Mouse (Mus musculus) heart, embryonic 13.5 days (tissue): ENCODE measurements around the gene Otud3. TPM values are rescaled to one million over a fixed set of nuclear protein-coding genes. Genes with fewer than 3 reads are reported as not detected.

Source experiments
- ATAC-seq: fragments of 200-750 bp; cut with Nextera tagmentation; 2 replicates; pipeline ENCODE4 v1.8.0; 2017; ENCODE audit warnings: moderate TSS enrichment; ENCODE audit not compliant: insufficient number of reproducible peaks, low FRiP score, low TSS enrichment; ENCODE audit errors: extremely low read depth
- H3K27ac ChIP-seq: fragments of 300-500 bp; sonication (generic); replicated peaks from 2 replicates; pipeline ENCODE4 v1.5.1; 2015; ENCODE audit warnings: moderate library complexity, mild to moderate bottlenecking, inconsistent platforms
- H3K27me3 ChIP-seq: fragments of 300-500 bp; sonication (generic); replicated peaks from 2 replicates; pipeline ENCODE4 v1.6.1; 2015; ENCODE audit warnings: mild to moderate bottlenecking, inconsistent platforms
- H3K36me3 ChIP-seq: fragments of 300-500 bp; sonication (generic); 2 replicates; pipeline ENCODE4 v1.6.1; 2015; ENCODE audit warnings: mild to moderate bottlenecking, inconsistent platforms
- H3K4me1 ChIP-seq: fragments of 300-500 bp; sonication (generic); 2 replicates; pipeline ENCODE4 v1.6.1; 2015; ENCODE audit warnings: inconsistent platforms
- H3K4me2 ChIP-seq: fragments of 300-500 bp; sonication (generic); 2 replicates; pipeline ENCODE4 v1.6.1; 2015; ENCODE audit warnings: inconsistent platforms, mild to moderate bottlenecking, moderate library complexity
- H3K4me3 ChIP-seq: fragments of 300-500 bp; sonication (generic); 2 replicates; pipeline ENCODE4 v1.5.1; 2015; ENCODE audit warnings: moderate library complexity, mild to moderate bottlenecking, inconsistent platforms
- H3K9ac ChIP-seq: fragments of 300-500 bp; sonication (generic); 2 replicates; pipeline ENCODE4 v1.6.1; 2015; ENCODE audit warnings: inconsistent platforms, mild to moderate bottlenecking, moderate library complexity
- H3K9me3 ChIP-seq: fragments of 300-500 bp; sonication (generic); 2 replicates; pipeline ENCODE4 v1.6.1; 2016; ENCODE audit warnings: inconsistent platforms
- WGBS: fragments of 180-500 bp; shearing (Covaris S2); methylation state at CpG from one replicate; pipeline ENCODE4 v1.1.7; 2015; ENCODE audit warnings: mixed read lengths; 5-methylcytosine and 5-hydroxymethylcytosine counted together
- polyA plus RNA-seq: library from polyadenylated mRNA; unstranded; fragments of >200 nt; fragmentation: Nextera tagmentation; extraction: Ambion mirVana; gene quantifications from 2 replicates; pipeline ENCODE4 v1.2.1, GENCODE M21; 2015

The Otud3 gene
- polyA plus RNA-seq, 1 experiment from 2014 or later: 3.8 TPM

DNA sequence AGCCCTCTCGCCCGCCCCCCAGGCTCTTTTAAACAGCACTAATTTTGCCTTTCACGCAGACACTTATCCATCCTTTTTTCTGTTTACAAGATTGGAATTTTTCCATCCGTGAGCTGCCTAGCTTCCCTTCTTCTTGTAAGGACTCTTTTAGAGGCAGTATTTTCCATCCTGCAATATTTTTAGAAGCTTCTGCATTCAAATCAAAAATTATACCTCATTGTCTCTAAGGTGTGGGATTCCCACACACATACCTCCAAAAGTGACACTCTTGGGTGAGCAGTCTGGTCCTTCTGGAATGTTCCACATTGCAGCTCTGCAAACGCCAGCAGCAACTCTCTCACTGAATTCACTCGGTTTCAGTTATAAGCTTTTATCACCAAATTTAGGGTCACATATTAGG lies 60.8 kb downstream of the Otud3 start:
- Histone ChIP-seq H3K4me3 (no peak overlapping the region), H3K9me3 (no peaks in the 10 kb centered on the region), H3K4me1 (no peaks in the 10 kb centered on the region), H3K9ac (no peak overlapping the region), H3K27me3 (peaks cover 21% of the 10 kb centered on the region), H3K36me3 (no peaks in the 10 kb centered on the region), H3K4me2 (no peak overlapping the region), H3K27ac (no peak overlapping the region)
- ATAC-seq: no peak
- 64% methylated on average over 6 of the region's 6 CpGs for WGBS

DNA sequence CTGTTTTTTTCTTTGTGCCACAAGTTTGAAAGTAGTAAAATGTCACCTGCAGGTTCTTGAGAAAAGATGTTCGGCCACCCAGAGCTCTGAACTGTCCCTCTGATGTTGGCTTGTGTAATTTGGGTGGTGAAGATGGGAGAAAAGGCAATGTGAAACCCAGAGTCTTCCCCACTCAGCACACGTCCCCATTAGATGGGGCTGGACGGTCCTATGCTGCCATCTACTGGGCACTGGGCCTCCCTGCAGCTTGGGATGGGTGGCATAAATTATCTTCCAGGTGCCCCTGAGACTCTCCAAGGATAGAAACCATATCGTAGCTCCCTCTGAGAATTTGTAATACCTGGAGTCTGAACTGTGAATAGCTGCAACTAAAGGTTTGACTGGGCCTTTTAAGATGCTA lies 62.3 kb downstream of the Otud3 start:
- 4% methylated on average over 4 of the region's 4 CpGs for WGBS
- H3K9me3 ChIP-seq: no peaks in the 10 kb centered on the region
- no peak overlapping the region for H3K4me3 ChIP-seq
- H3K36me3 ChIP-seq: no peaks in the 10 kb centered on the region
- no peak overlapping the region for H3K9ac ChIP-seq
- ATAC-seq: no peak
- H3K27me3 ChIP-seq: peaks cover 21% of the 10 kb centered on the region
- H3K4me1 ChIP-seq: no peaks in the 10 kb centered on the region
- H3K4me2 ChIP-seq: no peak overlapping the region
- H3K27ac ChIP-seq: no peak overlapping the region

Other genes starting within 250 kb of the Otud3 start
- gene Pla2g2c, start 189.2 kb downstream of the Otud3 start, polyA plus RNA-seq: 0.20 and 0.27 TPM in 2 replicates
- gene Ubxn10, start 176.8 kb downstream of the Otud3 start, polyA plus RNA-seq: 0.68 and 1.1 TPM in 2 replicates
- gene Pla2g2f, start 156.3 kb downstream of the Otud3 start, polyA plus RNA-seq: not detected in 2 replicates
- 0.11 TPM in 1 of 2 replicates, not detected in the other for gene Pla2g2d, start 138.2 kb downstream of the Otud3 start, polyA plus RNA-seq
- gene Pla2g5, start 50.5 kb downstream of the Otud3 start, polyA plus RNA-seq: 2.1 and 3.1 TPM in 2 replicates
- gene Gm13030, start 40.0 kb downstream of the Otud3 start, polyA plus RNA-seq: not detected in 2 replicates
- gene Pla2g2e, start 36.0 kb downstream of the Otud3 start, polyA plus RNA-seq: 0.25 TPM in 1 of 2 replicates, not detected in the other
- not detected in 2 replicates for gene Rnf186, start 53.2 kb upstream of the Otud3 start, polyA plus RNA-seq
- 4.8 and 5.6 TPM in 2 replicates for gene Tmco4, start 58.9 kb upstream of the Otud3 start, polyA plus RNA-seq
- gene Htr6, start 161.6 kb upstream of the Otud3 start, polyA plus RNA-seq: not detected in 2 replicates
- gene Nbl1, start 179.0 kb upstream of the Otud3 start, polyA plus RNA-seq: 13.4 and 15.2 TPM in 2 replicates
- gene Minos1, start 217.2 kb upstream of the Otud3 start, polyA plus RNA-seq: 572 and 667 TPM in 2 replicates